Mouse (Mus musculus): ENCODE data around the gene Cntnap2.
A peak's percentile ranks its signal among the peaks of the same experiment; 100 is the strongest.

The Cntnap2 gene

GRCm38 (mm10) chr6:45345396-45345795, 286.2 kb downstream of the Cntnap2 start:
- no peak for DNase-seq

GRCm38 (mm10) chr6:45345953-45346352, 286.8 kb downstream of the Cntnap2 start:
- no peak for DNase-seq

GRCm38 (mm10) chr6:45366442-45366841, 307.3 kb downstream of the Cntnap2 start:
- DNase-seq: no peak

- DNase-seq: no peak
Observed at GRCm38 (mm10) chr6:45381126-45381525, 322.0 kb downstream of the Cntnap2 start.

- no peak for DNase-seq
Observed at GRCm38 (mm10) chr6:45389034-45389433, 329.9 kb downstream of the Cntnap2 start.

- no peak for DNase-seq
Observed at GRCm38 (mm10) chr6:45413629-45414028, 354.5 kb downstream of the Cntnap2 start.

GRCm38 (mm10) chr6:45455424-45455823, 396.3 kb downstream of the Cntnap2 start:
- DNase-seq: no peak

- no peak for DNase-seq
Observed at GRCm38 (mm10) chr6:45518221-45518620, 459.1 kb downstream of the Cntnap2 start.

- DNase-seq: no peak
Observed at GRCm38 (mm10) chr6:45536999-45537398, 477.8 kb downstream of the Cntnap2 start.

GRCm38 (mm10) chr6:45544319-45544875, 485.2 kb downstream of the Cntnap2 start:
- DNase-seq: no peak

GRCm38 (mm10) chr6:45559724-45560123, 500.6 kb downstream of the Cntnap2 start:
- DNase-seq: no peak

- peak; percentile 12 for DNase-seq
Observed at GRCm38 (mm10) chr6:45584467-45585094, 525.4 kb downstream of the Cntnap2 start.

GRCm38 (mm10) chr6:45589084-45589483, 529.9 kb downstream of the Cntnap2 start:
- no peak for DNase-seq

GRCm38 (mm10) chr6:45647017-45647416, 587.9 kb downstream of the Cntnap2 start:
- no peak for DNase-seq

- no peak for DNase-seq
Observed at GRCm38 (mm10) chr6:45648419-45648818, 589.3 kb downstream of the Cntnap2 start.

GRCm38 (mm10) chr6:45700287-45700686, 641.1 kb downstream of the Cntnap2 start:
- DNase-seq: peak; percentile 10

- no peak for DNase-seq
Observed at GRCm38 (mm10) chr6:45791612-45792011, 732.5 kb downstream of the Cntnap2 start.

GRCm38 (mm10) chr6:45841626-45842341, 782.6 kb downstream of the Cntnap2 start:
- no peak for DNase-seq

GRCm38 (mm10) chr6:45843736-45844135, 784.6 kb downstream of the Cntnap2 start:
- DNase-seq: peak; percentile 10

GRCm38 (mm10) chr6:45871409-45871992, 812.3 kb downstream of the Cntnap2 start:
- DNase-seq: no peak

- DNase-seq: no peak
Observed at GRCm38 (mm10) chr6:45885486-45885885, 826.3 kb downstream of the Cntnap2 start.

GRCm38 (mm10) chr6:45887901-45888300, 828.7 kb downstream of the Cntnap2 start:
- no peak for DNase-seq

GRCm38 (mm10) chr6:45938263-45938662, 879.1 kb downstream of the Cntnap2 start:
- DNase-seq: no peak

- DNase-seq: no peak
Observed at GRCm38 (mm10) chr6:45938775-45939174, 879.6 kb downstream of the Cntnap2 start.

All from right cerebral cortex, adult 18-20 months (tissue).